Mouse (Mus musculus): ENCODE measurements at regions not wholly inside any gene's neighbourhood (a gene's known extent, or its start where the extent isn't known, plus 50 kb on each side); places are given as distances from the start of the nearest gene placed in this dataset.

GRCm38 (mm10) chr1:62872771-62873170, 169.7 kb downstream of the Nrp2 start:
- DNase-seq = no peak

DNA sequence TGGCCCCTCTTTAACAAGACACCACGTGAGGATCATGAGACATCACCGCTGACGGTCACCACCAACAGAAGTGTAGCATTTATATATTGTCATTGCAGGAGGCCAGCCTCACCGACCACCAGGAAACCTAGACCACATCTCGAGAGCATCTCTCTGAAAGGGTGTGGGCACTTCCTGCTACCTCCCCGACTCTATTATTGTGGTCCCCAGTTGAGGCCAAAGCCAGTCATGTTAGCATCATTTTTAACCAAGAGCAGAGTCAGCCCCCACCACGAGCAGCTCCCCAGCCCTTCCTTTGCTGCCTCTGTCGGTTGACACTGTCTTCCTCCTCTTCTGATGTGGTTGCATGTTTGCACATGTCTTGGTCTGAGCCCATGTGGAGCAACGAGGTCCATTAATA, 172.5 kb downstream of the Nrp2 start:
- peak; percentile 42 for DNase-seq

- DNase-seq = peak; percentile 11
Measured at GRCm38 (mm10) chr1:62876685-62877084, 173.6 kb downstream of the Nrp2 start.

GRCm38 (mm10) chr1:62880882-62881291, 177.8 kb downstream of the Nrp2 start:
- no peak for DNase-seq

- no peak for DNase-seq
Measured at GRCm38 (mm10) chr1:62881477-62881876, 178.4 kb downstream of the Nrp2 start.

GRCm38 (mm10) chr1:62882028-62882427, 178.9 kb downstream of the Nrp2 start:
- DNase-seq = no peak

- no peak for DNase-seq
Measured at GRCm38 (mm10) chr1:62884876-62885480, 181.9 kb downstream of the Nrp2 start.

DNA sequence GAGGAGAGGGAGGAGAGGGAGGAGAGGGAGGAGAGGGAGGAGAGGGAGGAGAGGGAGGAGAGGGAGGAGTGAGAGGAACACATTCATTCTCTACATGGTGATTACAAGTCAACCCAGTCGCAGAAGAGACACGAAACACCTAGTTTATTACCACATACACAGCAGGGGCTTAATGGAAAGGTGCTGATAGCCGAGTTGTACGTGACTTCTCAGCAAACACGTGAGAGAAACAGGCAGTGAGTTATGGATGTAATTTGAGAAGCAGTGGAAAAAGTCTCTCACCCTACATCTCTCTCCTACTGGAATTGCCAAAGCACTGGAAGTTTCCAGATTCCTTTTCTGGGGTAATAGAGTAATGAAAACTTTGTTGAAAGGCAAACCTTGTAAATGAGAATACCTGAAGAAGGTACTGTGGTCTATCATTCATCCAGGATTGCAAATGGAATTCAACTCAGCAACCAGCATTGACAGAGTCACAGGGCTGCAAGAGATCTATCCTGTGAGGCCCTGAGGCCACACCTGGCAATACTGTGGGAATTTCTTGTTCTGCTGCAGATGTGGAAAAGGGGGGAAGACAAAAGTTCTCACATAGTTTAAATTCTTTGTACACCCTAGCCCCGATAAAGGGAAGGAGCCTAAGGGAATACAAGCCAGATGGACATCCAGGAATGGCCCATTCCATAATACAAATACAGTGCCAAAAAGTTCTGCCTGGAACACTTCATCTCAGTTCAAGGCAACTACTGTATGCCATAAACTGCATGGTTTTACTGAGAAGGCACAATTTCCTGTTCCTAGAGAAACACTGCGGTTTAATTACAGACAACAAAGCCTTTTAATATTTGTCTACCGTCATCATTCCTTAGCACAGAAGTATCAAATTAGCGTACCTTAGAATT, 184.7 kb downstream of the Nrp2 start:
- DNase-seq = no peak

DNA sequence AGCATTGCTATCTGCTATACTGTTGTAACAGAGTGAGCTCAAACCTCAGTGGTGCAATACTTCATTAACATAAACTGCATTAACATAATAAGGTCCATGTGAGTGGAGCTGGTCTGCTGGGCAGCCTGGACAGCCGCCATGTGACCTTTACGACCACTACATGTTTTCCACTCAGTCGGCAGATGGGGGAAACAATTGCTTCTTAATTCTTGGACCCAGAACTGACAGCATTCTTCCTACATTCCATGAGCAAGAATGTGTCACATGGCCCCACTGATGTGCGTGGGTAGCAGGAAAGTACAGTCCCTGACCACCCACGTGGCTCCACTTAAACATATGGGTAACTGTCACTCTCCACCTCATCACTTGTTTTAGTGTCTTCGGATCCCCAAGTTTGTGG, 198.3 kb downstream of the Nrp2 start:
- DNase-seq = no peak

GRCm38 (mm10) chr1:62901871-62902270, 198.8 kb downstream of the Nrp2 start:
- DNase-seq = no peak

DNA sequence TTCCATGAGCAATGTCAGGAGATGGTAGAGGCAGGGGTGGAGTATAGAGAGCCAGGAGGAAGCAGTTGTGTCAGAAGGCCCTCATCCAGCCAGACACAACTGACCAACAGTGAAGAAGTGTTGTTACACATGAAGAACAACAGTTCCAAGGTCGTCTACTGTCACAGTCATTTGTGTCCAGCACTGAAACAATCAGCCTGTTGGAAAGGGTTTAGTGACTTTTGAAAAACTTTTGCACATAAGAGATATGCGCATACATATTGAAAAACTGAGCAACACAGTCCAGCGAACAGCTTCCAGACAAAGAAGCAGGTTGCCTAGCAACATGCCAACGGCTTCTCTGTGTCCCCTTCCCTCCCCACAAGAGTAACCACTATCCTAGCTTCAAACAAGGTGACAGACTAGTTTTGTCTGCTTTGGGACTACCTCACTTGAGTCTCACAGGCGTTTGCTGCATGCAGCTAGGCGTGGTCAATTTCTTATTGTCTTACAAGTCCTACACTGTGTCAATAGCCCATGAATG, 199.9 kb downstream of the Nrp2 start:
- no peak for DNase-seq

DNA sequence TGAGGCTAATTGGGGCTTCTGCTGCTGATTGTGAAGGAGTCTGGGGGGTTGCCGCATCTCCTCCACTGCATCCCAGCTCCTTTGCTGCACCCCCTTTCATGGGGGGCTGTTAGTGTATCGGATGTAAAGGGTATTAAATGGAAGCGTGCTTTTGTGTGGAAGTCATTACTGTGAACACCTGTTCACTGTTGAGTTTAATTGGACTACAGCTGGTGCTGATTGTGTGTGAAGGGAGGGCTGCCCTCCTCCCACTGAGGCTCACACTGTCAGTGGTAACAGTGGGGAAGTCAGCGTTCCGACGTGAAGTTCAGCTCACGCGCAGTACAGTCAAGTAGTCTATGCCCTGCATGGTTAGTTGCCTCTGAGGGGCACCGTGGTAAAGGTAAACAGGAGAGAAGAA, 202.7 kb downstream of the Nrp2 start:
- no peak for DNase-seq

DNA sequence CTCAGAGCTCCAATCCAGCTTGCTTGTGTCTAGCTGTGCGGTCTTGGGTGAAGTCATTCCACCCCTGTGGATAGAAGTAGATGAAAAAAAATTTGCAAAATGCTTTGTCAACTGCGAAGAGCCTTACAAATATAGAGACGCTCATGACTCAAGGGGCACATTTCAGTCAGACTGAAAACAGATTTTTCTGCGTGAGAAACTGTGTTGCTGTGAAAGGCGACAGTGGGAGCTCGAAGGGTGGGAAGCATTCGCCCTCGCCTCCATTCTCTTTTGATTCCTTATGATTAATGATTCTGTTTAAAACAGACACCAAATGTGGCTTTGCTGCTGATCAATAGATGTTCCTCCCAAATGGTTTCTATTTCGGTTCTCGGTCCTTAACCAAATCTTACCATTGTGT, 204.2 kb downstream of the Nrp2 start:
- DNase-seq = no peak
